Mouse (Mus musculus) heart, embryonic 12.5 days (tissue): Measurements from ENCODE around the gene Cdk4. TPM values are rescaled to one million over a fixed set of nuclear protein-coding genes. Genes with fewer than 3 reads are reported as not detected.
A peak's percentile ranks its signal among the peaks of the same experiment; 100 is the strongest.
"Not testable (repeated sequence)": the region's sequence is repeated elsewhere in the genome, so short reads cannot be mapped to it uniquely, and the experiment has no call there.

Source experiments
- ATAC-seq: fragments of 200-750 bp; cut with Nextera tagmentation; 2 replicates; pipeline ENCODE4 v1.8.0; 2017; ENCODE audit warnings: moderate TSS enrichment, moderate library complexity; ENCODE audit not compliant: insufficient number of reproducible peaks, low FRiP score
- H3K27ac ChIP-seq: fragments of 300-500 bp; sonication (generic); 2 replicates; pipeline ENCODE4 v1.5.1; 2016; ENCODE audit warnings: mild to moderate bottlenecking, moderate library complexity; ENCODE audit not compliant: poor library complexity, severe bottlenecking
- H3K27me3 ChIP-seq: fragments of 300-500 bp; sonication (generic); replicated peaks from 2 replicates; pipeline ENCODE4 v1.6.1; 2016; ENCODE audit warnings: mild to moderate bottlenecking, moderate library complexity
- H3K36me3 ChIP-seq: fragments of 300-500 bp; sonication (generic); 2 replicates; pipeline ENCODE4 v1.6.1; 2016; ENCODE audit warnings: mild to moderate bottlenecking, moderate library complexity
- H3K4me1 ChIP-seq: fragments of 300-500 bp; sonication (generic); replicated peaks from 2 replicates; pipeline ENCODE4 v1.6.1; 2016; ENCODE audit warnings: mild to moderate bottlenecking
- H3K4me2 ChIP-seq: fragments of 300-500 bp; sonication (generic); 2 replicates; pipeline ENCODE4 v1.6.1; 2016; ENCODE audit warnings: mild to moderate bottlenecking, moderate library complexity
- H3K4me3 ChIP-seq: fragments of 300-500 bp; sonication (generic); 2 replicates; pipeline ENCODE4 v1.5.1; 2016; ENCODE audit warnings: mild to moderate bottlenecking
- H3K9ac ChIP-seq: fragments of 300-500 bp; sonication (generic); 2 replicates; pipeline ENCODE4 v1.6.1; 2016; ENCODE audit warnings: mild to moderate bottlenecking, moderate library complexity
- H3K9me3 ChIP-seq: fragments of 300-500 bp; sonication (generic); replicated peaks from 2 replicates; pipeline ENCODE4 v1.6.1; 2016; ENCODE audit warnings: mild to moderate bottlenecking, moderate library complexity
- WGBS: fragments of 180-500 bp; shearing (Covaris S2); methylation state at CpG from one replicate; pipeline ENCODE4 v1.1.7; 2016; 5-methylcytosine and 5-hydroxymethylcytosine counted together
- polyA plus RNA-seq: library from polyadenylated mRNA; unstranded; fragments of >200 nt; fragmentation: Nextera tagmentation; extraction: Ambion mirVana; gene quantifications from 2 replicates; pipeline ENCODE4 v1.2.1, GENCODE M21; 2016

The Cdk4 gene
- polyA plus RNA-seq, 1 experiment from 2014 or later: 1,080 TPM

DNA sequence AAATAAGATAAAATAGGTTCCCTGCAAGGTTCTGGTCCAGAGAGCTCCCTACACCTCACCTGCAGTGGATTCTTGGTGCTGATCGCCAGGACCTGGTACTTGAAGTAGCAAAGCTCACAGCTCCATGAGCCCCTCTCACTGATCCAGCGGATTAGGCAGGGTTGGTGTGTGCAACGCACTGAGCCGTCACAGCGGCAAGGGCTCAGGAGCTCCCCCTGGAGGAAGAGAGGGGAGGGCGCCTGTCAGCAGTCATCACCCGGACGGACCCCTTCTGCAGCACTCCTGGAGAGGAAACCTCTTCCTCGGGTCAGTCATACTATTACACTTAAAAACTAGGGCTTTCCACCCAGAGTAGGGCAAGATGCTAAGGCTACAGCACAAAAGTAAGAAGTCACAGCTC lies 5.2 kb upstream of the Cdk4 start:
- Histone ChIP-seq H3K4me2 (peak overlapping the region; percentile 97; the same call in 1 of the 2 replicates), H3K27me3 (peaks cover 63% of the 10 kb centered on the region), H3K4me3 (peak overlapping the region; percentile 78; the same call in 1 of the 2 replicates), H3K4me1 (peaks cover 18% of the 10 kb centered on the region), H3K36me3 (peaks cover 6% of the 10 kb centered on the region; the same call in 1 of the 2 replicates), H3K27ac (no peak overlapping the region), H3K9me3 (no peaks in the 10 kb centered on the region), H3K9ac (no peak overlapping the region)
- under 1% methylated on average over 9 of the region's 9 CpGs for WGBS
- no peak for ATAC-seq

DNA sequence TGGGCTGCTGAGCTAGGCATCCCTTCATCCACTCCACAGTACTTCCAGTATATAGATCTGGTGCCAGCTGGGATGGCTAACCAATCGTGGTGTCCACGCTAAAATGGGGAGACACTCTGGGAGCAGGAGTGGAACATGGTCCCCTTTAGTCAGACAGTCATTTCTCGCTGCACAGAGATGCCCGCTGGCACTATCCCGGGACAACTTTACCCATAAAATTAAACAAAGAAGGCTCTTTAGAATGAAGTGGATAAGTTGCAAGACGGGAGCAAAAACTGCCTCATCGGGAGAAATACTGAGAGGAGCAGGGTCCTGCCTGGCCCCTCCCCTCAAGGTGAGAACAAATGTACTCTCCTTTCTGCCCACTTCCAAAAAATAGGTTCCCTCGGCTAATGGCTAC lies 4.6 kb upstream of the Cdk4 start:
- Histone ChIP-seq H3K4me2 (peak overlapping the region; percentile 97), H3K27ac (no peak overlapping the region), H3K9ac (peak overlapping the region; percentile 79; the same call in 1 of the 2 replicates), H3K9me3 (no peaks in the 10 kb centered on the region), H3K4me3 (peak overlapping the region; percentile 78), H3K4me1 (peaks cover 18% of the 10 kb centered on the region), H3K27me3 (peaks cover 60% of the 10 kb centered on the region), H3K36me3 (peaks cover 6% of the 10 kb centered on the region; the same call in 1 of the 2 replicates)
- 16% methylated on average over 8 of the region's 8 CpGs for WGBS
- ATAC-seq: no peak

DNA sequence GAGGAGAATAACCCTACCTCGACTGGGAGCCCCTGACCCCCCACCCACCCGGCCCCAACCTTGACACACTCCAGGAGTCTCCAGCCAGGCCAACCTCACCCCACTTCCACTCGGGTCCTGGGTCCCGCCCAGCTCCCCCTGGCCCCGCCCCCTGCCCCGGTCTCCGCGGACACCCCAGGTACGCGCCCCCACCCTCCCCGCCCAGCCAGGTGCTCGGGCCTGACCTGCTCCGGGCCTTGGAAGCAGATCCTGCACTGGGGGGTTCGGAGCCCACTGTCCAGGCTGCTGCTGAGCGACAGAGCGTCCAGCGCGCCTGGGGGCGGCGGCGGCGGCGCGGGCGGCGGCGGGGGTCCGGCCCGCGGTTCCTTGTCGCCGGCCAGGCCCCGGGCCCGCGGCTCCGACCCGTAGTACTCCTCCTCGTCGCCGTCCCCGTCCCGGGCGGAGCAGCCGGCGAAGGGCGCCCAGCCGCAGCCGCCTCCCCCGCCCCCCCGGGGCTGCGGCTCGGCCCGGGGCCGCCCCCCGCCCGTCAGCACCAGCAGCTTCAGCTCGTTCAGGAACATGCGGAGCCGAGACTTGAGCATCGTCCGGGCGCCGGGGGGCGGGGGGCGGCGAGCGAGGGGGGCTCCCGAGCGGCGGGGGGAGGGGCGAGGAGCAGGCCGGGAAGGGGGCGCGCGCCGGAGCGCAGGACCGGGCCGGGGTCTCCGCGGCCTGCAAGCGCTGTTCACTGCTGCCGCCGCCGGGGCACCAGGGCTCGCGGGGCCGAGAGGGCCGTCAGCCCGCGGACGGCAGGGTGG lies 4.0 kb upstream of the Cdk4 start:
- Histone ChIP-seq H3K27ac (no peak overlapping the region), H3K4me3 (peak overlapping the region; percentile 78), H3K9ac (peak overlapping the region; percentile 79), H3K36me3 (peaks cover 6% of the 10 kb centered on the region; the same call in 1 of the 2 replicates), H3K4me2 (peak overlapping the region; percentile 97), H3K9me3 (no peaks in the 10 kb centered on the region), H3K27me3 (peaks cover 60% of the 10 kb centered on the region), H3K4me1 (peaks cover 18% of the 10 kb centered on the region)
- 2% methylated on average over 74 of the region's 92 CpGs for WGBS
- no peak for ATAC-seq

DNA sequence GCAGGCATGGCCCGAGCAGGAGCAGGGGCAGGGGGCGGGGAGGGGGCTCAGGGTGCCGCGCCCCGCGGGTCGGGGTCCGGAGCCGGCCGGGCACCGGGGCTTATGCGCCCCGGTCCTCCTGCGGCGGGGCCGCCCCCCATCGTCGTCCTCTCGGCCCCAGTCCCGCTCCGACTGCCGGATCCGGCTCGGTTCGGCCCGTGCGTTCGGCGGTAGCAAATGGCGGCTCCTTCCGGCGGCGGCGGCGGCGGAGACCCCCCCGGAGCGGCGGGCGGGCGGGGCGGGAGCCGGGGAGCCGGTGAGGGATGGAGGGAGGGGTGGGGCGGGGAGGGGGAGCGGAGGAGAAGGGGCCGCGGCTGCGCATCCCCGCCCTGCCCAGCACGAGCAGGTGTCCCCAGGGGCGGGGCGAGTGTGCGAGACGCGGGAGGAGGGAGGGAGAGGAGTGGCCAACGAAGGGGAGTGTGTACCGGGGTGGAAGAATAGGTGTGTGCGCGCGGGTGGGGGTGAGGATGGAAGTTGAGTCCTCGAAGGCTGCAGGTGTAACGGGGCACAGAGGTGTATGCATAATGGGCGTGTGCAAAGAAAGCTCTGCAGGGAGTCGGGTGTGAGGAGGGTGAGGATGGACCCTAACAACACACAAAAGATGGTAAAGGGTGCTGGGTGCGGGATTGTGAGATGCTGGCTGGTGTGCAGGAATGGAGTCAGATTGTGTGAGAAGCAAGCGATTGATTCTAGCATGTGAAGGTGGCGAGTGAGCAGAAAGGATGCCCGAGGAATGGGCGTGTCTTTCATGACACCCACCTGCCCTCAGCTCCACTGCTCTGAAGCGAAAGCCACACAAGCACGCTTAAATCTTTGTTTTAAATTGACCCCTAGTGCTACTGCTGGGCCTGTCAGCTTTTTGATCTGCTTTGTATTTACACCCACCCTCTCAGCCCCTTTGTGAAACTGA lies 3.1 kb upstream of the Cdk4 start, which contains the start of gene March9:
TSS of gene March9 (minus strand) at position 217 of the 949 bp plus-strand sequence.
- WGBS: under 1% methylated on average over 51 of the region's 72 CpGs
- ATAC-seq: 0 out of 2 replicates have a peak, but pooled peaks have one; percentile 12
- Histone ChIP-seq H3K9me3 (no peaks in the 10 kb centered on the region), H3K4me3 (peak within 1 kb of the TSS; percentile 78), H3K36me3 (peaks cover 12% of the 10 kb centered on the region), H3K4me1 (peaks cover 26% of the 10 kb centered on the region), H3K4me2 (peak within 1 kb of the TSS; percentile 97), H3K27ac (no peak within 1 kb of the TSS), H3K27me3 (peaks cover 58% of the 10 kb centered on the region), H3K9ac (peak within 1 kb of the TSS; percentile 79)

DNA sequence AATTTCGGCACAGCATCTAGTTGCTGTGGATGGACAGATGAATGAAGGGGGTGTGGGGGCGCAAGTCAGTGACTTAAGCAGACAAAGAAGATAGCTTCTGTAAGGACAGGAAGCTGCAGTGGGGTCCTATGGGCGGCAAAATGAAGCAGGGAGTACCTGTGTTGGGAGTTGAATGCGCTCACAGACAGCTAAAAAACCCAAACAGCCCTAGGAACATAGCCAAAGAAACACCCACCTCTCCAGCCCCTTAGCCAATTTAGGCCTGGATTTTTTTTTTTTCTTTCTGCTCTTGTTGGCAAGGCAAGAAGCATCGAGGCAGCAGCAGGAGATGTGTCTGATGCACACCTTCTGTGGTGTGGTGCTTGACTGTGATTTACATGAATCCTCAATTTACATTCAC lies 2.2 kb upstream of the Cdk4 start:
- H3K4me1 ChIP-seq: peaks cover 33% of the 10 kb centered on the region
- peaks cover 21% of the 10 kb centered on the region for H3K36me3 ChIP-seq
- no peaks in the 10 kb centered on the region for H3K9me3 ChIP-seq
- ATAC-seq: no peak
- no peak overlapping the region for H3K9ac ChIP-seq
- peaks cover 49% of the 10 kb centered on the region for H3K27me3 ChIP-seq
- H3K27ac ChIP-seq: no peak overlapping the region
- WGBS: 47% methylated on average over 5 of the region's 5 CpGs
- no peak overlapping the region for H3K4me2 ChIP-seq
- 0 out of 2 replicates have a peak overlapping the region, but pooled peaks have one; percentile 78 for H3K4me3 ChIP-seq

DNA sequence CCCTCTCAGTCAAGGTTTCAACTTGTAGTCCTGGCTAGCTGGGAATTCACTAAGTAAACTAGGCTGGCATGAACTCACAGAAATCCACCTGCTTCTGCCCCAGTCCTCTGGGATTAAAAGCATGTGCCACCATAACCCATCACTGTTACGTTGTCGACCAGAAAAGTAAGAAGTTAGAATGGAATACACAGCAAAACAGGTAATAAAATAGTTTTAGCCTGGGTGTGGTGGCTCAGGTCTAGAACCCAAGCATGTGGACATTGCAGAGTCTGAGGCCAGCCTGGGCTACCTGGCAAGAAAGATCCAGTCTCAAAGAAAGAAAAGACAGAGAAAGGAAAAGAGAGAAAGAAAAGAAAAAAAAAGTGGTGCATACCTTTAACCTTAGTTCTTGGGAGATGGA lies 1.8 kb upstream of the Cdk4 start:
- H3K4me1 ChIP-seq: peaks cover 33% of the 10 kb centered on the region
- H3K27ac ChIP-seq: no peak overlapping the region
- 68% methylated on average over 2 of the region's 2 CpGs for WGBS
- no peak overlapping the region for H3K9ac ChIP-seq
- H3K27me3 ChIP-seq: peaks cover 45% of the 10 kb centered on the region
- H3K36me3 ChIP-seq: peaks cover 24% of the 10 kb centered on the region
- no peak for ATAC-seq
- H3K4me2 ChIP-seq: no peak overlapping the region
- H3K9me3 ChIP-seq: no peaks in the 10 kb centered on the region
- H3K4me3 ChIP-seq: no peak overlapping the region

DNA sequence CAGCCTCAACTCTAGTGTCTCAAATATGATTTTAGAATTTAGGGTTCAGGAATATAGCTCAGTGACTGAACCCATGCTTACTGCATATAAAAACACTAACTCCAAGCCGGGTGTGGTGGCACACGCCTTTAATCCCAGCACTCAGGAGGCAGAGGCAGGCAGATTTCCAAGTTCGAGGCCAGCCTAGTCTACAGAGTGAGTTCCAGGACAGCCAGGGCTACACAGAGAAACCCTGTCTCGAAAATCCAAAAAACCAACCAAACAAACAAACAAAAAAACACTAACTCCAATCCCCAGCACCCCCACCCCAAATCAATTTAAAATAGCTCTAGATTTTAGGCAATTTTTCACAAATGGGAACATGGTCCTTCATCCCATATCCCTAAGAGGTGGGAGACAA lies 1.2 kb upstream of the Cdk4 start:
- WGBS: 72% methylated on average over 4 of the region's 4 CpGs
- not testable (repeated sequence) for H3K4me2 ChIP-seq, H3K27ac ChIP-seq, H3K4me3 ChIP-seq, H3K9ac ChIP-seq, ATAC-seq, H3K9me3 ChIP-seq
- peaks cover 28% of the 10 kb centered on the region for H3K36me3 ChIP-seq
- peaks cover 41% of the 10 kb centered on the region for H3K27me3 ChIP-seq
- H3K4me1 ChIP-seq: peaks cover 33% of the 10 kb centered on the region

DNA sequence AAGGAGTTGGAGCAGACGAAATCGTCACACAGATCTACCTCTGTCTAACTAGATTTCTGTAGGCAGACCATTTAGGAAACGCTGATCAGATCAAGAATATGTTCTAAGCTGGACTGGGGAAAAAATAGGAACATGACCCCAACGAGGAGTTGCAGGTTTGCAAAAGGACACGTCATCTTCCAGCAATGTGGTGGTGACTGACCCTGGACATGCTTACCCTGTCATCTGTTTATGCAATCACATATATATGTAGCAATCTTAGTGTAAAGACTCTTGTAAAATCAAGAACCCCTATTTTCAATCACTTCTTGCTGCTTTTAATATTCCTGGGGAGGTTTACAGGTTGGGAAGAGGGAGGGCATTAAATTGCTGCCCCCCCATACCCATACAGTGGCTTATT lies 831 bp upstream of the Cdk4 start:
- Histone ChIP-seq H3K27ac (no peak overlapping the region), H3K27me3 (peaks cover 37% of the 10 kb centered on the region), H3K9ac (no peak overlapping the region), H3K4me1 (peaks cover 33% of the 10 kb centered on the region), H3K36me3 (peaks cover 30% of the 10 kb centered on the region), H3K4me2 (no peak overlapping the region), H3K9me3 (no peaks in the 10 kb centered on the region), H3K4me3 (no peak overlapping the region)
- WGBS: 65% methylated on average over 5 of the region's 5 CpGs
- ATAC-seq: no peak

DNA sequence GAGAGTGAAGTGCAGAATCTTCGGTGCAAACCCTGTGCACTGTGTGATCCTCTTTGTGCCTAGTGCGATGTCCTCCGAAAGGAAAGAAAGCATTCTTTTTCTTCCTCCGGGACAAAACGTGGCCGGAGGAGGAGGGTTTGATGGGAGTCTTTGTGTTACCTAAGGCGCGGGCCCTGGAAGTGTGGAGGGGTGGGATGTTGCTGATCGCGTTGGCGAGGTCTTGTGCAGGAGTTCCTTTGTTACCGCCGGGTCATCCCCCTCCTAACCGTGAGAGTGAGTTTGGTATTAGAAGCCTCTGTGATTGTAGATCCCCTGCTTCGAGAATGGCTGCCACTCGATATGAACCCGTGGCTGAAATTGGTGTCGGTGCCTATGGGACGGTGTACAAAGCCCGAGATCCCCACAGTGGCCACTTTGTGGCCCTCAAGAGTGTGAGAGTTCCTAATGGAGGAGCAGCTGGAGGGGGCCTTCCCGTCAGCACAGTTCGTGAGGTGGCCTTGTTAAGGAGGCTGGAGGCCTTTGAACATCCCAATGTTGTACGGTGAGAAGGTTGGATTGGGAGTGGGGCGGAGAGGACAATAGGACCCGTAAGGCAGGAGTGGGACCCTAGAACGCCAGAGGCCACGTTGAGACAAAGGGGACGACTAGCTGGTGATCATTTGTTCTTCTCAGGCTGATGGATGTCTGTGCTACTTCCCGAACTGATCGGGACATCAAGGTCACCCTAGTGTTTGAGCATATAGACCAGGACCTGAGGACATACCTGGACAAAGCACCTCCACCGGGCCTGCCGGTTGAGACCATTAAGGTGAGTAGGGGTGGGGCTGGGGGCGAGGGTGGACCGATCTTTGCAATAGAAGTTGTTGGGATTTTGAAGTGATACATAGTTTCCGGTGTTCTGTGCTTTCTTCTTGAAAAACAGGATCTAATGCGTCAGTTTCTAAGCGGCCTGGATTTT lies 858 bp downstream of the Cdk4 start:
- Histone ChIP-seq H3K27me3 (peaks cover 25% of the 10 kb centered on the region), H3K4me2 (peak overlapping the region; percentile 78), H3K4me3 (peak overlapping the region; percentile 70), H3K36me3 (peaks cover 43% of the 10 kb centered on the region), H3K4me1 (peaks cover 37% of the 10 kb centered on the region), H3K27ac (peak overlapping the region; percentile 78), H3K9ac (peak overlapping the region; percentile 91), H3K9me3 (no peaks in the 10 kb centered on the region)
- 13% methylated on average over 37 of the region's 37 CpGs for WGBS
- no peak for ATAC-seq

DNA sequence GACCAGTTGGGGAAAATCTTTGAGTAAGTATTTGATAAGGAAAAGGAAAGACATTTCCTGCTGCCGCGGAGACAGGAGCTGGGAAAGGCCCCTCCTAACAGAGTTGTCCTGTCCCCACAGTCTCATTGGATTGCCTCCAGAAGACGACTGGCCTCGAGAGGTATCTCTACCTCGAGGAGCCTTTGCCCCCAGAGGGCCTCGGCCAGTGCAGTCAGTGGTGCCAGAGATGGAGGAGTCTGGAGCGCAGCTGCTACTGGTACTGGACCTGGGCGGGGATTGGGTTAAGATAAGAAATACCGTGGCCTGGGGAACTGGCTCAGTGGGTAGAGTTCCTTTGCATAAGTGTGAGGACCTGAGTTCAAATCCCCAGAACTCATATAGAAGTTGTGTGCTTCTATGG lies 2.6 kb downstream of the Cdk4 start:
- 57% methylated on average over 9 of the region's 9 CpGs for WGBS
- H3K9me3 ChIP-seq: no peaks in the 10 kb centered on the region
- H3K27ac ChIP-seq: no peak overlapping the region
- peak overlapping the region; percentile 28 for H3K4me2 ChIP-seq
- H3K9ac ChIP-seq: no peak overlapping the region
- peaks cover 43% of the 10 kb centered on the region for H3K36me3 ChIP-seq
- no peak for ATAC-seq
- H3K4me1 ChIP-seq: peaks cover 29% of the 10 kb centered on the region
- H3K27me3 ChIP-seq: peaks cover 9% of the 10 kb centered on the region
- no peak overlapping the region for H3K4me3 ChIP-seq
